Mouse (Mus musculus) embryonic fibroblast, embryonic 13.5 days (primary cell): ENCODE data around the gene Fetub.

Source experiments
- CTCF ChIP-seq: IDR thresholded peaks from 2 replicates; pipeline ENCODE4 v1.5.1; 2011; ENCODE audit warnings: mild to moderate bottlenecking, control low read depth, low read length, moderate library complexity, borderline replicate concordance; ENCODE audit not compliant: insufficient read depth
- POLR2A ChIP-seq: IDR thresholded peaks from 2 replicates; pipeline ENCODE4 v1.6.1; 2011; ENCODE audit warnings: low read depth, mild to moderate bottlenecking, control low read depth, low read length, moderate library complexity

GRCm38 (mm10) chr16:22963293-22963692, 45.2 kb downstream of the Fetub start:
- TF ChIP-seq POLR2A (no peak), CTCF (no peak)
